Mouse (Mus musculus) small intestine, adult 2 months (tissue): ENCODE data around the gene Il3ra. TPM values are rescaled to one million over a fixed set of nuclear protein-coding genes. Genes with fewer than 3 reads are reported as not detected.

Experiments
- H3K27ac ChIP-seq: fragments of 200-500 bp; 2 replicates; pipeline ENCODE4 v1.5.1; 2012; ENCODE audit warnings: low read depth, low read length, control low read depth, inconsistent platforms; ENCODE audit not compliant: insufficient read depth
- H3K27me3 ChIP-seq: fragments of 200-500 bp; 2 replicates; pipeline ENCODE4 v1.6.1; 2012; ENCODE audit warnings: mild to moderate bottlenecking, moderate library complexity, low read length, inconsistent platforms; ENCODE audit not compliant: control insufficient read depth, insufficient read depth
- H3K36me3 ChIP-seq: fragments of 200-500 bp; 2 replicates; pipeline ENCODE4 v1.6.1; 2012; ENCODE audit warnings: mild to moderate bottlenecking, low read length, control low read depth, inconsistent platforms; ENCODE audit not compliant: control insufficient read depth, insufficient read depth
- H3K4me1 ChIP-seq: fragments of 200-500 bp; 2 replicates; pipeline ENCODE4 v1.6.1; 2012; ENCODE audit warnings: low read length, inconsistent platforms, mixed read lengths; ENCODE audit not compliant: control insufficient read depth, insufficient read depth, insufficient read length
- H3K4me3 ChIP-seq: fragments of 200-500 bp; 2 replicates; pipeline ENCODE4 v1.5.1; 2012; ENCODE audit warnings: low read depth, mild to moderate bottlenecking, control low read depth, inconsistent platforms, low read length, moderate library complexity
- CTCF ChIP-seq: fragments of 200-500 bp; IDR thresholded peaks from 2 replicates; pipeline ENCODE4 v1.5.1; 2012; ENCODE audit warnings: low read depth, mild to moderate bottlenecking, control low read depth, inconsistent platforms, low read length, moderate library complexity, mixed read lengths; ENCODE audit not compliant: insufficient replicate concordance, insufficient read length; ENCODE audit errors: extremely low read depth
- POLR2A ChIP-seq: fragments of 200-500 bp; IDR thresholded peaks from 2 replicates; pipeline ENCODE4 v1.6.1; 2012; ENCODE audit warnings: low read depth, mild to moderate bottlenecking, control low read depth, inconsistent platforms, low read length, moderate library complexity
- WGBS: fragments of 180-500 bp; shearing (Covaris S2); methylation state at CpG from one replicate; pipeline ENCODE4 v1.1.7; 2018; 5-methylcytosine and 5-hydroxymethylcytosine counted together
- polyA plus RNA-seq: library from polyadenylated mRNA; depleted of rRNA; stranded (reverse); fragments of >200 nt; gene quantifications from 2 replicates; pipeline ENCODE4 v1.2.3, GENCODE M21; 2012

The Il3ra gene
- polyA plus RNA-seq, 1 experiment, result 23.9 TPM

DNA sequence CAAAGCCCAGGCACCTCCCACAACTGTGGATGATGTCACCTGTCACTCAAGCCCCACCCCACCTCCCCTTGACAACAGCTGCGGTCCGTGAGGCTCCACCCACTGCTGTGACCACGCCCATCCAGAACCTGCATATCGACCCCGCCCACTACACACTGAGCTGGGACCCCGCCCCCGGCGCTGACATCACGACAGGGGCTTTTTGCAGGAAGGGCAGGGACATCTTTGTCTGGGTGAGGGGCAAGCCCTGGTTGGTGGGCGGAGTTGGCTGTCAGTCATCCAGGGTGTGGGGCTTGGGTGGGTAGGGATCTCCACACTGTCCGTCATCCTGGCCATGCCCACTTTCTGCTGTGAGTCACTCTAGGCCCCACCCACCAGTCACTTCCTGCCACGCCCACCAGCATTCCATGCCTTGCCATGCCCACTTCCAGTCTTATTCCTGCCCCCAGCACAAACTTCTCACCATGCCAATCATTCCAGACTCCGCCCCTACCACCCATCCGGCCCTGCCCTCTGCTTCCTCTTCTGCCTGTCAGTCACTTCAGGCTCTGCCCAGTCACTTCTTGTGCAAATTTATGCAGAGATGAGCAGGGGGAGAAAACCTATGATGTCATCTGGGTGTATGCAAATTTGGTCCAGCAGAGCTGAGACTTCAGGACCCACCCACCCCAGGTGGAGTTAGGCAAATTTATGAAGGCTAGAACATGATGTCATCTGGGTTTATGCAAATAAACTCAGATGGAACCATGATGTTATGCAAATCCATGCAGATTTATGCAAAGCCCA, 2.0 kb downstream of the Il3ra start:
- Histone ChIP-seq H3K36me3 (no peaks in the 10 kb centered on the region), H3K4me1 (no peaks in the 10 kb centered on the region), H3K4me3 (no peak overlapping the region), H3K27me3 (no peaks in the 10 kb centered on the region), H3K27ac (no peak overlapping the region)
- WGBS, result 93% methylated on average over 14 of the region's 14 CpGs
- TF ChIP-seq CTCF (no peak), POLR2A (no peak)

DNA sequence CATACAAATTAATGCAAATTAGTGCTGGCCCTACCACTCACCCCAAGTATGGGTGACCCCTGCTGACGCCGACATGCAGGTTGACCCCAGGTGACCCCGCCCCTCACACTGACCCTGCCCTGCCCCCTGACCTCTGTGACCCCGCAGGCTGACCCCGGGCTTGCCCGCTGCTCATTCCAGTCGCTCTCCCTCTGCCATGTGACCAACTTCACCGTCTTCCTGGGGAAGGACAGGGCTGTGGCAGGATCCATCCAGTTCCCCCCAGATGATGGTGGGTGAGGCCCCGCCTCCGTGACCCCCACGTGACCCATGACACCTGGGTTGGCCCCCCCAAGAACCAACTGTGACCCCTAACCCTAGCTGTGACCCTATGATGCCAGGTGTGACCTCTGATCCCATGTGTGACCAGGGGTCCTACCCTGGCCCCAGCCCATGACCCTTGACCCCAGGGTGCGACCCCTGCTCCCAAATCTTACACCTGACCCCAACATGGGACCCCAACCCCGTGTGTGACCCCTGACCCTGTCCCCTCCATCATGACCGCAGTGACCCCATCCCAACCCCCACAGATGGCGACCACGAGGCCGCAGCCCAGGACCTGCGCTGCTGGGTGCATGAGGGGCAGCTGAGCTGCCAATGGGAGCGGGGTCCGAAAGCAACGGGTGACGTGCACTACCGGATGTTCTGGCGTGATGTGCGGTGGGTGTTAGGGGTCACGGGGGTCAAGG, 2.8 kb downstream of the Il3ra start:
- H3K36me3 ChIP-seq, result no peaks in the 10 kb centered on the region
- H3K4me3 ChIP-seq, result no peak overlapping the region
- WGBS, result 98% methylated on average over 26 of the region's 26 CpGs
- H3K27me3 ChIP-seq, result no peaks in the 10 kb centered on the region
- no peak overlapping the region for H3K27ac ChIP-seq
- TF ChIP-seq CTCF (no peak), POLR2A (no peak)
- no peaks in the 10 kb centered on the region for H3K4me1 ChIP-seq

GRCm38 (mm10) chr14:14349485-14350262, 3.6 kb downstream of the Il3ra start:
- Histone ChIP-seq H3K4me3 (no peak overlapping the region), H3K27me3 (no peaks in the 10 kb centered on the region), H3K27ac (no peak overlapping the region), H3K4me1 (no peaks in the 10 kb centered on the region), H3K36me3 (no peaks in the 10 kb centered on the region)
- TF ChIP-seq POLR2A (no peak), CTCF (no peak)
- 93% methylated on average over 20 of the region's 20 CpGs for WGBS

DNA sequence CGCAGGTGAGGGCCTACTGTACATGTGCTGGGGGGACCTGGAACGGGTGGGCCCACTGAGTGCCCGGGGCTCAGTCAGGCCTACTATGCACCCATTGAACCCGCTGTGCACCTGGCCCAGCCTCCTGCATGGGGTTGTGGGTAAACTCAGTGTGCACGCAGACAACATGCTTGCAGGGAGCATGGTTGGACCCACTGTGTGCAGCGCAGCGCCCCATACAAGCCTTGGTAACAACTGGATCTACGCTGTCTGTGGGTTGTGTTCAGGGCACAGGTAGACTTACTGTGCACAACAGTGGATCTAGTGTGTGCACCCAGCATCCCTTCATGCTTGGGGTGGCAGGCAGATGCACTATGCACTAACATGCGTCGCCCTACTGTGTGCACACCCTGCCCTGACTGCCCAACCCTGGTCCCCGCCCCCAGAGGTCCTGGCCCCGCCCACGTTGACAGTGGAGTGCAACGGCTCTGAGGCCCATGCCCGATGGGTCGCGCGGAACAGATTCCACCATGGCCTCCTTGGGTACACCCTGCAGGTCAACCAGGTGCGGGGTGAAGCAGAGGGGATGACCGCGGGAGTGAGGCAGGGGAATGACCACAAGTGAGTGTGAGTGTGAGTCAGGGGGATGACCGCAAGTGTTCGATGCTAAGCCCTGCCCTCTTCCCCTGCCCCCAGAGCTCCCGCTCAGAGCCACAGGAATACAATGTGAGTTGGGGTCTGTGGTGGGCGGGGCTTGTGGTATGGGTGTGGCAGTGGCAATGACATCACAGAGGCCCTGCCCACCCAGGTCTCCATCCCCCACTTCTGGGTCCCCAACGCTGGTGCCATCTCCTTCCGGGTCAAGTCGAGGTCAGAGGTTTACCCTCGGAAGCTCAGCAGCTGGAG, 4.4 kb downstream of the Il3ra start:
- H3K36me3 ChIP-seq, result no peaks in the 10 kb centered on the region
- H3K27me3 ChIP-seq, result no peaks in the 10 kb centered on the region
- TF ChIP-seq POLR2A (no peak), CTCF (no peak)
- no peak overlapping the region for H3K4me3 ChIP-seq
- H3K27ac ChIP-seq, result no peak overlapping the region
- H3K4me1 ChIP-seq, result no peaks in the 10 kb centered on the region
- 96% methylated on average over 29 of the region's 29 CpGs for WGBS

DNA sequence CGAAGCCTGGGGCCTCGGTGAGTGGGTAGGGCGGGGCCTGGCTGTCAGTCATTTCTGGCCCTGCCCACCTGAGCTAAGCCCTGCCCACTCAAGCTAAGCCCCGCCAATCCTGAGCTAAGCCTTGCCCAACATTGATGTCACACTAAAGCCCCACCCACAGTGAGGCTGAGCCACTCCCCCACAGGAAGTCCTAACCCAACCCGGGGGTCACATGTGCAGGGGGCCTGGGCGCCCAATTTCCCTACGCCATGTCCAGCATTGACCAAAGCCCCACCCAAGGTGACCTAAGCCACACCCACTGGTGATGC, 5.0 kb downstream of the Il3ra start:
- WGBS, result 93% methylated on average over 7 of the region's 7 CpGs
- TF ChIP-seq POLR2A, result no peak
- no peak for TF ChIP-seq CTCF
- no peaks in the 10 kb centered on the region for H3K27me3 ChIP-seq
- H3K27ac ChIP-seq, result no peak overlapping the region
- H3K36me3 ChIP-seq, result no peaks in the 10 kb centered on the region
- H3K4me1 ChIP-seq, result no peaks in the 10 kb centered on the region
- no peak overlapping the region for H3K4me3 ChIP-seq

- TF ChIP-seq CTCF, result no peak
- no peak for TF ChIP-seq POLR2A
- H3K36me3 ChIP-seq, result no peaks in the 10 kb centered on the region
These were observed 5.9 kb downstream of the Il3ra start for GRCm38 (mm10) chr14:14351721-14352590.

More at GRCm38 (mm10) chr14:14351721-14352590, 5.9 kb downstream of the Il3ra start:
- Histone ChIP-seq H3K4me1 (no peaks in the 10 kb centered on the region), H3K4me3 (no peak overlapping the region), H3K27ac (no peak overlapping the region), H3K27me3 (no peaks in the 10 kb centered on the region)
- WGBS, result 98% methylated on average over 9 of the region's 9 CpGs
